Mouse (Mus musculus) heart, postnatal 0 days (tissue): ENCODE data around the gene Eml4. TPM values are rescaled to one million over a fixed set of nuclear protein-coding genes. Genes with fewer than 3 reads are reported as not detected.

Experiments used
- ATAC-seq: fragments of 200-750 bp; cut with Nextera tagmentation; 2 replicates; pipeline ENCODE4 v1.8.0; 2017; ENCODE audit warnings: low read depth, moderate number of reproducible peaks, moderate library complexity; ENCODE audit not compliant: insufficient read depth
- DNase-seq: peaks from one replicate; pipeline ENCODE4 v3.0.0-alpha.2; 2016; ENCODE audit warnings: low spot score
- H3K27ac ChIP-seq: fragments of 300-500 bp; sonication (generic); 2 replicates; pipeline ENCODE4 v1.5.1; 2014; ENCODE audit warnings: low read depth, mild to moderate bottlenecking
- H3K27me3 ChIP-seq: fragments of 300-500 bp; sonication (generic); 2 replicates; pipeline ENCODE4 v1.6.1; 2014; ENCODE audit warnings: low read length, mixed read lengths; ENCODE audit not compliant: control insufficient read depth, insufficient read depth
- H3K36me3 ChIP-seq: fragments of 300-500 bp; sonication (generic); replicated peaks from 2 replicates; pipeline ENCODE4 v1.6.1; 2014; ENCODE audit warnings: low read length, mixed read lengths; ENCODE audit not compliant: control insufficient read depth, insufficient read depth
- H3K4me1 ChIP-seq: fragments of 300-500 bp; sonication (generic); 2 replicates; pipeline ENCODE4 v1.6.1; 2014; ENCODE audit warnings: antibody characterized with exemption; ENCODE audit not compliant: control insufficient read depth, insufficient read depth
- H3K4me2 ChIP-seq: fragments of 300-500 bp; sonication (generic); 2 replicates; pipeline ENCODE4 v1.6.1; 2014; ENCODE audit warnings: low read depth, mild to moderate bottlenecking, low read length, moderate library complexity
- H3K4me3 ChIP-seq: fragments of 300-500 bp; sonication (generic); 2 replicates; pipeline ENCODE4 v1.5.1; 2014; ENCODE audit warnings: low read depth, low read length
- H3K9ac ChIP-seq: fragments of 300-500 bp; sonication (generic); replicated peaks from 2 replicates; pipeline ENCODE4 v1.6.1; 2014; ENCODE audit warnings: low read depth, low read length, mixed read lengths
- H3K9me3 ChIP-seq: fragments of 300-500 bp; sonication (generic); replicated peaks from 2 replicates; pipeline ENCODE4 v1.6.1; 2016; ENCODE audit warnings: low read length; ENCODE audit not compliant: control insufficient read depth
- CTCF ChIP-seq: IDR thresholded peaks from 2 replicates; pipeline ENCODE4 v1.5.1; 2016; ENCODE audit warnings: antibody characterized with exemption, control low read depth, low read depth
- EP300 ChIP-seq: IDR thresholded peaks from 2 replicates; pipeline ENCODE4 v1.6.1; 2016; ENCODE audit warnings: antibody characterized with exemption, low read depth
- WGBS: fragments of 180-500 bp; shearing (Covaris S2); extraction: QIAGEN DNeasy Blood & Tissue Kit; methylation state at CpG from one replicate; pipeline ENCODE4 v1.1.7; 2014; 5-methylcytosine and 5-hydroxymethylcytosine counted together
- polyA plus RNA-seq: library from polyadenylated mRNA; unstranded; fragments of >200 nt; fragmentation: Nextera tagmentation; extraction: Ambion mirVana; gene quantifications from 2 replicates; pipeline ENCODE4 v1.2.1, GENCODE M21; 2015
- total RNA-seq: library from RNA; depleted of rRNA; stranded (reverse); fragments of >200 nt; gene quantifications from 2 replicates; pipeline ENCODE4 v1.2.3, GENCODE M21; 2014; ENCODE audit warnings: low replicate concordance

Gene Eml4
- total and polyA plus RNA-seq, 2 experiments from 2014 or later = 5.0 to 15.6 TPM

GRCm38 (mm10) chr17:83513655-83514212, 163.0 kb downstream of the Eml4 start:
- Histone ChIP-seq H3K27me3 (no peaks in the 10 kb centered on the region), H3K27ac (peak overlapping the region; percentile 85), H3K4me1 (peaks cover 16% of the 10 kb centered on the region), H3K9me3 (no peaks in the 10 kb centered on the region), H3K4me3 (peak overlapping the region; percentile 94), H3K9ac (peak overlapping the region; percentile 97), H3K4me2 (peak overlapping the region; percentile 86), H3K36me3 (no peaks in the 10 kb centered on the region)
- WGBS = 1% methylated on average over 24 of the region's 24 CpGs
- TF ChIP-seq CTCF (no peak), EP300 (no peak)
- ATAC-seq = peak; percentile 56
- no peak for DNase-seq

GRCm38 (mm10) chr17:83514213-83514701, 163.5 kb downstream of the Eml4 start:
- H3K4me2 ChIP-seq = peak overlapping the region; percentile 86
- ATAC-seq (peak; percentile 99), DNase-seq (peak; percentile 96)
- under 1% methylated on average over 33 of the region's 33 CpGs for WGBS
- peak overlapping the region; percentile 94 for H3K4me3 ChIP-seq
- peak overlapping the region; percentile 85 for H3K27ac ChIP-seq
- no peaks in the 10 kb centered on the region for H3K9me3 ChIP-seq
- H3K36me3 ChIP-seq = no peaks in the 10 kb centered on the region
- peak overlapping the region; percentile 97 for H3K9ac ChIP-seq
- no peaks in the 10 kb centered on the region for H3K27me3 ChIP-seq
- TF ChIP-seq EP300 (peak; percentile 93), CTCF (no peak)
- peaks cover 16% of the 10 kb centered on the region for H3K4me1 ChIP-seq

DNA sequence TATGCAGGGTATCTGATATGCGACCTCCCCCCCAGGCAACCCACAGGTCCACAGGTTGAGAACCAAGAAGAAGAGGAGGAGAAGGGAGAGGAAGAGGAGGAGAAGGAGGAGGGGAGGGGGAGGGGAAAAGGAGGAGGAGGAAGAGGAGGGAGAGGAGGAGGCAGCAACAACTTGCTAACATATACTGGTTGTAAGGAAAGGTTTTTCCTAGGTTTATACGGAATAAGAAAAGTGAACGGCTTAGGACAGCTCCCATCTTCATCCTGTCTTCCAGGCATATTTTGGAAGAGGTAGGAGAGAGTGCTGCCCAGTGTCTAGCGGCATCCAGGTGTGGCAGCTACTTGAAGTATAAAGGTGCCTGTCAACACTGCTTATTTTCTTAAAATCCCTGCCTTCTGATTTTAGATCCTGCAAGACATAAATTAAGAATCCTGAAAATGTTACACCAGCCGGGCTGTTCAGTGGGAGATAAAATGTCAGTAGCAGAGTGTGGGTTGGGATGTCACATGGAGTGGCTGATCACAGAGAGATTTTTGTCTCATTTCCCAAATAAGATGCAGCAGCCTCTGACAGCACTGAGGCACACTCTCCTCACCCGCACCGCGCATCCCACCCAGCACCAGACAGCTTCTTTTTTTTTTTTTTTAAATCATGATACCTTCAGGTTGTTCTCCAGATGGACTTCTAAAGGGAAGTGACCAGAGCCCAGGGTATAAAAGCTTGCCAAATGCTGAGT, 166.7 kb downstream of the Eml4 start, which contains the start of gene Cox7a2l:
Cox7a2l (minus strand) TSS at position 51 of the 736 bp plus-strand sequence.
- no peak for DNase-seq
- ATAC-seq = no peak
- H3K4me3 ChIP-seq = no peak within 1 kb of the TSS
- no peak within 1 kb of the TSS for H3K4me2 ChIP-seq
- no peaks in the 10 kb centered on the region for H3K36me3 ChIP-seq
- H3K27me3 ChIP-seq = no peaks in the 10 kb centered on the region
- peaks cover 10% of the 10 kb centered on the region for H3K4me1 ChIP-seq
- no peaks in the 10 kb centered on the region for H3K9me3 ChIP-seq
- H3K27ac ChIP-seq = no peak within 1 kb of the TSS
- WGBS = 87% methylated on average over 8 of the region's 8 CpGs
- no peak within 1 kb of the TSS for H3K9ac ChIP-seq
- TF ChIP-seq EP300 (no peak), CTCF (no peak)

DNA sequence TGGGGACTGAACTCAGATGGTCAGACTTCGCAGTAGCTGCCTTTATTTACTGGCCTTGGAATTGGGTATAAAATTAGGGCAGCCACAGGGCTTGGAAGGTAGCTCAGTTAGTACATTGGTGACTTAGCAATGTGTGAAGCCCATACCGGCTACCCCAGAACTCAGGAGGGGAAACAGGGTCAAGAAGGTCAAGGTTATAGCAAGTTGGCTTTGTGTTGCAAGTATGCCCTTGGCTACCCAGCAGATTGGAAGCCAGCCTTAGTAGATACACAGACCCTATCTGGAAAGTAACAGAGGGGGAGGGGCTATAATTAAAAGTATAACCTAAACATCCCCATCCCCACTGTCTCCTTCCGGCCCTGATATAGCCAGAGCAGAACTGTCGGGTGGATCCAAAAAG, 171.2 kb downstream of the Eml4 start:
- no peak overlapping the region for H3K4me2 ChIP-seq
- WGBS = 85% methylated on average over 4 of the region's 4 CpGs
- TF ChIP-seq CTCF (no peak), EP300 (no peak)
- H3K36me3 ChIP-seq = no peaks in the 10 kb centered on the region
- no peak for ATAC-seq
- no peak overlapping the region for H3K9ac ChIP-seq
- no peaks in the 10 kb centered on the region for H3K9me3 ChIP-seq
- no peak overlapping the region for H3K27ac ChIP-seq
- no peak overlapping the region for H3K4me3 ChIP-seq
- no peaks in the 10 kb centered on the region for H3K27me3 ChIP-seq
- peaks cover 2% of the 10 kb centered on the region for H3K4me1 ChIP-seq
- no peak for DNase-seq

DNA sequence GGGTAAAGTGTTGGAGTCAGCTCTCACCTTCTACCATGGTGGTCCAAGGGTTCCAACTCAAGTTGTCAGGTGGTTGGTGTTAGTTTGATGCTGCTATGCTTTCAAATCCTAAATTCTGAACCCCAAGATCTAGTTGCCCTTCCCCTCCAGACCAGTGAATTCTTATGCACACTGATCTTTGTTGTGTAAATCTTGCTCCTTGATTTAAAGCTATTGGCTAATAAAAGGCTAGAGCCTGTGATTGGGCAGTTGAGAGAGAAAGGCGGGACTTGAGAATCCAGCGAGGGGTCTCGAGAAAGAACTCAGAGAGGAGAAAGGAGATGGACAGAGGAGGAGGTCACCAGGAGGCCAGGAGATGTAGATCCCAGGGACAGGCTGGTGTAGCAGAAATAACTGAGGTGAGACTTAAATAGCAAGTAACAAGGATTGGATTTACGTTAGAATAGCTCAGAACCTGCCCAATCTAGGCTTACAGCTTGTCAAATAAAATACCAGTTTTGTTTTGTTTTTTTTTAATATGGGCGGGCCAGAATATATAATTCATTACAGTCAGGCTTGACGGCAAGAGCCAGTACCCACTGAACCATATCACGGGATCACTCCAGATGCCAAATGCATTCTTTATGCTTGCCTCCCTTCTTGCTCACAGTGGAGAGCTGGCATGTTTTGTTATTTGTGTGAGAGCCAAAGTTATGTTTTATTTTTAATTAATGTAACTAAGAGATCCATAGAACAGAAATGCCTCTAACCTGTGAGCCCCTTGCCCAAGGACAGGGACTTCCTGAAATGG, 172.1 kb downstream of the Eml4 start:
- H3K27me3 ChIP-seq = no peaks in the 10 kb centered on the region
- H3K36me3 ChIP-seq = no peaks in the 10 kb centered on the region
- no peaks in the 10 kb centered on the region for H3K9me3 ChIP-seq
- WGBS = 62% methylated on average over 7 of the region's 7 CpGs
- H3K27ac ChIP-seq = no peak overlapping the region
- no peak for ATAC-seq
- no peak overlapping the region for H3K9ac ChIP-seq
- DNase-seq = no peak
- H3K4me1 ChIP-seq = peaks cover 11% of the 10 kb centered on the region
- no peak overlapping the region for H3K4me2 ChIP-seq
- TF ChIP-seq CTCF (no peak), EP300 (no peak)
- H3K4me3 ChIP-seq = no peak overlapping the region
